Mouse (Mus musculus) CD8-positive naive resting alpha-beta T cell, adult 2 months (primary cell): ENCODE results near the gene Kcnk10.
"Not testable (repeated sequence)": the region's sequence is repeated elsewhere in the genome, so short reads cannot be mapped to it uniquely, and the experiment has no call there.

ENCODE experiments used
- DNase-seq, 2 experiments: peaks; one replicate each; pipeline ENCODE4 v3.0.0; 2022; ENCODE audit warnings: low read depth in 2 of 2, low spot score in 2 of 2

Kcnk10 gene

DNA sequence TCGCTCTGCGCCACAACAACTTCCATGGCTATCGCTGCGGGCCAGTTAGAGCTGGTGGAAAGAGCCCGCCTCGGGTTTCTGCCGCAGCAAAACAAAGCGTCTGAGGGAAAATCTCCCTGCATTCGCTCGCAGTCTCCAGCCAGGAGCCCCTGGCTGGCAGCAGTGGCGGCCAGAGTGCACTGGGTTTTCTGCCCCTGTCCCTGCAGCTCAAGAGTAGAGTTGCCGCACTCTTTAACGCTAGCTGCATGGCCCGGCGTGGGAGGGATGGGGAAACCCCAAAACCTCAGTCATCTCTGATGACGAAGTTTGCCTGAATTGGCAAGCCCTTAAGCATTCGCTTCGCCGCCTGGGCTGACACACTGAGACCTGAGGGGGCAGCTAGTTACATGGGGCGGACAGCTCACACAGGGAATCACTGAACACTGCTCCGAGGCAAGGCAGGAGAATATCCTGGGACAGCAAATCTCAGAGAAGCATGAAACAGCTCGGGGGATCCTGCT lies at the start of gene Kcnk10:
TSS of gene Kcnk10 (minus strand) at position 450 of the 500 bp plus-strand sequence.
- no peak for DNase-seq

DNA sequence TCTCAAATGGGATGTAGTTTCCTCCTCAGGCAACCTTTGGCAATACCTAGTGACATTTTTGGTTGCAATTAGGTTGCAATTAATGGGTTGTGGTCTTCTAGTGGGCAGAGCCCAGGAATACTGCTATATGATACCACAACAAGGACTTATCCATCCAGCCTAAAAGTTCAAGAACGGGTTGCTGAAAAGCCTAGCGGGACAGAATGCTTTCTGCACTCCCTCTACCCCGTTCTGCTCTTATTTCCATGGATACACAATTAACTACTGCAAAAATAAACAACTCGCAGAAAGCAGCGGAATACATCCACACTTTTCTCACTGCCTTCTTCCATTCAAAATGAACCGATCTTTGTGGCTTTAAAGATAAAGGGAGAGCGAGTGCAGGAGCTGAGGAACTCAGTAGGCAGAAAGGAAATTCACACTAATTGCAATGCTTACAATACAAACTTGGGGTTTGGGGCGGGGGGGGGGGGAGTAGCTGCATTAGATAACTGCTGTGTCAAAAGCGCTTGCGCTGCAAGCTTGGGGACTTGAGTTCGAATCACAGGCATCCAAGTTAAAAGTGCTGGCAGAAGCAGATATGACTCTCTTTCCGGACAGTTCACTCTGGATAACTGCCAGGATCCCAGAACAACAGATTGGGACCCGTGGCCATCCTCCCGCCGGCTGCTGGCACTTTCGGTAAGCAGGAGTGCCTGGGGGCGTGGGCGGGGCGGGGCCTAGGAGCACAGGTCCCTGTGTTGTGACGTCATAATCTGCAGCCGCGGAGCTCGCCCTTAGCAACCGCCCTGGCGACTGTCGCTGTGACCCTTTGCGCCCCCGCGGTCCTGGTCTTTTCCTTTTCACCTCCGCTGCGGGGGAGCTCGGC lies 49.5 kb upstream of the Kcnk10 start, which contains the start of gene Spata7:
TSS of gene Spata7 (plus strand) at position 766 of the 868 bp plus-strand sequence.
- DNase-seq, result peak; percentile 34 to 54

DNA sequence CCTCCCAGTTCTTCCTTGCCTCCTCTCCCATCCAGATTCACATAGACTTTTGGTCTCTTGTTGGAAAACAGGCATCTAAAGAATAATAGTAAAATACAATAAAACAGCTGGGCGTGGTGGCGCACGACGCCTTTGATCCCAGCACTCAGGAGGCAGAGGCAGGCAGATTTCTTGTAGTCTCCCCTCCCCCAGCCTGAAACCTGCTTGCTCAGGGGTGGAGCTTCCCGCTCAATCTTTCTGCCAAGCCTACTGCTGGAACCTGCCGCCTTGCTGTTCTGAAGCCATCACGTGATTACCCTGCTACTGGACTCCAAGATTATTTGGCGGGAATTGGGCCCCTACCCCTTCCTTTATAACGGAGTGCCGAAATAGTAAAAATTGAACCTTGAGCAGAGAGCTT lies 45.2 kb upstream of the Kcnk10 start:
- not testable (repeated sequence) for DNase-seq

DNA sequence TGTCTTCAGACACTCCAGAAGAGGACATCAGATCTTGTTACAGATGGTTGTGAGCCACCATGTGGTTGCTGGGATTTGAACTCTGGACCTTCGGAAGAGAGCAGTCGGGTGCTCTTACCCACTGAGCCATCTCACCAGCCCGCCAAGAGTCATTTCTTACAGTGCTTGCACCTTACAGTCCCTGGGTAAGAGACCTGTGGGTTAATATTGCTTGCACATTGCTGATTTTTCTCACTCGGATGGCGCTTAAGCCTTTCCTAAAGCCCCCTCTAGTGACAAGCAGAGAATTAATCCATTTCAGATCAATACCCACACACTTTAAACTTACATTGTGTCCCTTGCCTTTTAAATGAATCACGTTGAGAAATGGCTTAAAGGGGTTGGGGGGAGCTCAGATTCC lies 42.8 kb upstream of the Kcnk10 start:
- DNase-seq, result not testable (repeated sequence)

DNA sequence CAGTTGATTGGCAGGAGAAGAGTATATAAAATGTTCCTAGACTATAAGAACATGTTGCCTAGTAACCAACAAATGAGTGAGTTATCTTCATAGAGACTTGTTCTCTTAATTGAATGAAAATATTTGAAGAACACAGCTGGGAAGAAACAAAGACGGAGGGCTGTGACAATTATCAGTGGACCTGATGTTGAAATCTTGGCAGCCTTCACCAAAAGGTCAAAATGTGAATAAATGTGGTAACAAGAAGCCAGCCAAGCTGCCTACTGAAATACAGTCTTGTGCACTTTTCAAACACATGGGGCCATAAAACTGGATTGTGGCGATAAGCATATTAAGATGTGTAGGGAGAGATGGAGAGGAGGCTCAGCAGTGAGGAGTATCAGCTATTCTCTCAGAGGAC lies 41.4 kb upstream of the Kcnk10 start:
- DNase-seq, result no peak

DNA sequence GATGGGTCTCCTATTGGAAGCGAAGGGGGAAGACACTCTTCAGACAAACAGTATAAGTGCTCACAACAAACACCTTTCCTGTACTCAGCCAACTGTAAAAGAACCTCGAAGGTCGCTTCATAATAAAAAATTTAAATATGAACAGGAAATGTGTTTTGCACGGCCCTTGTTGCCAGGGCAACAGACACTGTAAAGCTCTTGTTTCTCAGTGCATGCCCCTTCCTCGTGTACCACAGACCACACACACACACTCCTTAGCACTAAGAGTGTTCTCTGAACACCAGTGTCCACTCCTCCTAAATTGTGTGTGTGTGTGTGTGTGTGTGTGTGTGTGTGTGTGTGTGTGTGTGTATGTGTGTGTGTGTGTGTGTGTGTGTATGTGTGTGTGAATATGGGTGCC lies 37.6 kb upstream of the Kcnk10 start:
- no peak for DNase-seq

DNA sequence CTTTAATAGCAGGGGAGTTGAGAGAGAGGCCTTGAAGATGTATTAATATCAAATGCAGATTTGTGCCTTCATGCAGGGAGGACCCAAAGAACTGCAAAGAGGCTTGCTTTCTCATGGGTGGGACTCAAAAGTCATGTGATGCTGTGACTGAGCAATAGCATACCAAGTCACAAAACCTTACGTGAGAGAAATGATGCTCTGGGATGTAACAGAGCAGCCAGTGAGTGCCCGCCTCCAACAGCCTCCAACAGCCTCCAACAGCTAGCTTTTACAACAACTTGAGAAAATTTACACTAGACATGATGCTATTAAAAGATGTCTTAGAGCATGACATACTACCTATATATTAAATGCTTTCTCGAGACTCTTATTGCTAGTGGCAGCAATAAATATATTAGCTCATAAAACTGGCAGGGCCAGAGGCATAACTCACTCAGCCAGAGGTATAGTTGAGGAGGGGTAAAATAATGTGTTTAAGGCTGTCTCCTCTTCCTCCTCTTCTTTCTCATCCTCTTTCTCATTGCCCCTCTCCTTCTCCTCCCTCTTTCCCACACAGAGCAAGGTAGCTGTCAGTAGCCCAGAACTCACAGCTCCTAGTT lies 36.9 kb upstream of the Kcnk10 start:
- DNase-seq, result no peak

DNA sequence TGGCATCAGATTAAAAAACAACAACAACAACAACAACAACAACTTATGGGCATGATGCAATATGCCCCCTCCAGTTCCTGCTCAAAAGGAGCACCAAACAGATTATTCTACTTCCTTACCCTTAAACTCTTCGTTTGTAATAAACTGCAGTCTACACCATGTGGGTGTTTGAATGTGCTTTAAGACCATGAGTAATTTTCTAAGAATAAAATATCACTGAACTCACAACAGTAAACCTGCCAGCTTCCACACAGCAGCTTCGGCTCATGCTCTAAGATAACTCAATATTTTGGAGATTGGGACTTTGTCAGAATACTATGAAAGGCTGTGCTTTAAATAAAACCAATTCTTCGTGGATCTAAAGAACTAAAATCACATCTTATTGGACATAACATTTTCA lies 32.2 kb upstream of the Kcnk10 start:
- DNase-seq, result no peak

DNA sequence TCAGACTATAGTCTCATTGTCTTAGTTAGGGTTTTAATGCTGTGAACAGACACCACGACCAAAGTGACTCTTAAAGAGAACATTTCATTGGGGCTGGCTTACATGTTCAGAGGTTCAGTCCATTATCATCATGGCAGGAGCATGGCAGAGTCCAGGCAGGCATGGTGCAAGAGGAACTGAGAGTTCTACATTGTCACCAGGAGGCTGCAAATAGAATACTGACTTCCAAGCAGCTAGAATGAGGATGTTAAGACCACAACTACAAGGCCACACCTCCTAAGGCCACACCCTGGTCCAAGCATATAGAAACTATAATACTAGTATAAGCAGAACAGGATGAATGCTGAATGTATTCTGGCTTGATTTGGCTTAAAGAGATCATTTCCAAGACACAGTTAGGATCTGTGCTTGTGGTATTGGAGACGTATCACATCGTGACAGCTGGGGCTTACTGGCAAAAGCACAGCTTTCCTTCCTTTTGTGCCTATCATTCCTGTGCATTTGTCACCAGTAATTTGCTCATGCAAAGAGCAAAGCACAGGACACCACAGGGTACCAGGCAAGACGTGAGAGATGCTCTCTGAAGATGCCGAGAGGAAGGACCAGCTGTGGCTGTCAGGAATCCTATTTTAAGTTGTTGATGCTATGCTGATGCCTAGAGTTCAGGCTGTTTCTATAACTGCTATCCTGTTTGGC lies 28.6 kb upstream of the Kcnk10 start:
- DNase-seq, result no peak

DNA sequence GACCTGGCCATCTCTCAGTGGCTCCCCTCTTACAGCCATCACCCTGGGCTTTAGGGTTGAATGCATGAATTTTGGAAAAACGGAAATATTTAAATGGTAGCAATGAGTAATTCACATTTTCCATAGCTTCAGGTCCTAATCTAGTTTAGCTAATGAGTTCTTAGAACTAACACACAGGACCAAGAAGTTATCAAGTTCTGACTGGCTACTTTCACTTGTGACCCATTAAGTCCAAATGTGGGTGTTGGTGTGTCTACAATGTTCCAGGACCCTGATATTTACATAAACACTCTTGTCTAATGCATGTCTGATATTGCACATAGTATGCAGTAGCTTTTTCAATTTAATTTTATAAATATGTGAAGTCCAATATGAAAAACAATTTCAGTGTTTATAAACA lies 27.2 kb upstream of the Kcnk10 start:
- no peak for DNase-seq

DNA sequence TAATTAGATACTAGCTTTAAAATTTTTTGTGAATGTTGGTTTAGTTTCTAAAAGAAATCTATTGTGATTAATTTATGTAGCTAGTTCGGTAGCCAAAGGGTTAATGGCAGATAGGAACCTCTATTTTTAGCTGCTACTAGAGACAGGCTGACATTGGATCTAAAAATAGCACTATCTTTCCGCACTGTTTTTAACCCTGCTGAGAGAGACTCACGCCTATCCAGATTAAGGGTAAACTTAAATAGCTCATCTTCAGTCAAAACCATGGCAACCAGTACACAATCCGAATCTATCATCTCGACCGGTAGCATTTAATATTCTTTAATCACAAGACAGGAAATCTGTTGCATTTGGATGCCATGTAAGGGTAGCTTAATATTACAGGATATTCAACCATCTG lies 24.0 kb upstream of the Kcnk10 start:
- DNase-seq, result no peak

DNA sequence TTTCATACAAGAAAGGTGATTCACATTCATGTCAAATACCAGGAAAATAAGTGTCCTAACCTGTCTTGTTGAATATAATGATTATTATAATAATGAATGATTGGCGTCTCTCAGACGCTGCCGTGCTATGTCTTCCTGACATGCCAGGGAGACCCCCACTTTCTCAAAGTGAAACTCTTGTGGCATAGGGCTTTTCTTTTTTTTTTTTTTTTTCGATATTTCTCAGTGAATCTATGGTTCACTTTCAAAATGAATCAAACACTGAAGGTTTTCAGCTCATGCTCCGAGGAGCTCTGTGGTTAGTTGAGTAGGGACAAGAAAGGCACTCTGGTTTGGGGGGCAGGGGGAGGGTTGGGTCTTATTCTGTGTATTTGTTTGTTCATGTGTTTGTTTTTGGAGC lies 22.8 kb upstream of the Kcnk10 start:
- no peak for DNase-seq

DNA sequence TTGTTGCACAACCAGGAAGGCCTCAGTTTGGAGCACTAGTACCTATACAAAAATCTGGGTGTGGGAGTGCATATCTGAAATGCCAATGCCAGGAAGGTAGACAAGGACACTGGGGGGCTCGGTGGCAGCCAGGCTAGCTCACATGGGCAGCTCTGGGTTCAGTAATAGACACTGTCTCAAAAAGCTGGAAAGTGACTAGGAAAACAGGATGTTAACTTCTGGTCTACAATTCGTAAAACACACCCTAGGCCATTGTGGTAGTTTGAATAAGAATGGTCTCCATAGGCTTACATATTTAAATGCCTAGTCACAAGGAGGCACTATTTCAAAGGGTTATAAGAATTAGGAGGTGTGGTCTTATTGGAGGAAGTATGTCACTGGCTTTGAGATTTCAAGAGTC lies 12.9 kb upstream of the Kcnk10 start:
- no peak for DNase-seq

DNA sequence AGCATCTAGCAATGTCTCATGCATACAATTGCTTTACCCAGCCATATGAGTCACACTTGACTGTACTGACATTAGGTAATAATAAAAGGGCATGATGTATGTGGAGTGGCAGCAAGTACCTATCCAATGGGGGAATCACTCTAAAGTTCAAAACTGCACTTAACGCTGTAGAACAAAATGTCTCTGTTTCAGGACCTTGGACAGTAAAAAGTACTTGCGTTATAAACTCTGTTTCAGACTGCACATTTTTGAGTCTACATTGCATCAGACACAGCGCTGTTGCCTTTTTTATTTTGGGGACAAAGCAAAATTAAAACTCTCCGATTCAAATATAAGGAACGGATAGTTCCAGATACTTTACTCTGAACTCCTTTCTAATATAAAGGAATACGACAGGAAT lies 10.5 kb upstream of the Kcnk10 start:
- no peak for DNase-seq

DNA sequence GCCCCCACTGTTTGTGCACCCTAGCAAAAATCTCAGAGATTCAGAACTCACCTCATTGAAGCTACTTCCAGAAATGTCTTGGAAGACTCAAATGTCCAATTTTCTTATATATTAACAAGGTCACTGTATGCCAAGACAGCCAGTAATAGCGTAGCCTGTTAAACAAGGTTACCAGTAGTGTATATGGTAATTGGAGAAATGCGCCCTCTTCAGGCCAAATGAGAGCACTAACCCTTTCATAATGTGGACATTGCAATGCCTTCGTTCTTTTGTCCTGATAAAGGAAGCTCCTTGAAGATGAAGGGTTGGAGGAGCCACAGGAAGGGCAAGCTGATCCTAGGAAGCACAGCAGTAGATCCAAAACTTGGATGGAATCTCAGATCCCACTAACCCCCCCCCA lies 7.2 kb upstream of the Kcnk10 start:
- DNase-seq, result no peak

DNA sequence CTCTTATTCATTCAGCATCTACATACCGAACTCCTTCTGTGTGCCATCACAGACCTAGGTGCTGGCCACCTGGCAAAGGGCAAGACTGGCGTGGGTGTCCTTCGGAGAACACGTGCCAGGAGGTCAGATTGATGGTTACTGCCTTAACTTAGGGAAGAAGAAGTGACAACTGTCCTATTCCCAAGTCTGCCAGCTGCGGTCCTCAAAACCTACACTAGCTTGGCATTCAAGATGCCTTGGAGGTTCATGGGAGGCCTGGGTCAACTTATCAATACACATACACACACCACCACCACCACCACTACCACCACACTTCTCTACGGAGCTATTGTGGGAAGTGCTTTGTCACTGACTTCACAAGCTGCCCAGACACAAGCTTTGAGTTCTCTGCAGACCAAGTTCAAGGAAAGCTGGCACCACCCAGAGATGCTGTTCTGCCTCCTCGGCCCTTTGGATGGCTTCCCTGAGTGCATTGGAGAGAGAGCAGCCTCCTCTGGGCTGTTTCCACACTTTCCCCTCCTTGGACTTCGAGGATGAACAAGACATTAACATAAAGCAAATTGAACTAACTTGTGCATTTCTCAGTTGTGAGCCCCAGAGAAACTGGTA lies 2.1 kb downstream of the Kcnk10 start:
- DNase-seq, result no peak

DNA sequence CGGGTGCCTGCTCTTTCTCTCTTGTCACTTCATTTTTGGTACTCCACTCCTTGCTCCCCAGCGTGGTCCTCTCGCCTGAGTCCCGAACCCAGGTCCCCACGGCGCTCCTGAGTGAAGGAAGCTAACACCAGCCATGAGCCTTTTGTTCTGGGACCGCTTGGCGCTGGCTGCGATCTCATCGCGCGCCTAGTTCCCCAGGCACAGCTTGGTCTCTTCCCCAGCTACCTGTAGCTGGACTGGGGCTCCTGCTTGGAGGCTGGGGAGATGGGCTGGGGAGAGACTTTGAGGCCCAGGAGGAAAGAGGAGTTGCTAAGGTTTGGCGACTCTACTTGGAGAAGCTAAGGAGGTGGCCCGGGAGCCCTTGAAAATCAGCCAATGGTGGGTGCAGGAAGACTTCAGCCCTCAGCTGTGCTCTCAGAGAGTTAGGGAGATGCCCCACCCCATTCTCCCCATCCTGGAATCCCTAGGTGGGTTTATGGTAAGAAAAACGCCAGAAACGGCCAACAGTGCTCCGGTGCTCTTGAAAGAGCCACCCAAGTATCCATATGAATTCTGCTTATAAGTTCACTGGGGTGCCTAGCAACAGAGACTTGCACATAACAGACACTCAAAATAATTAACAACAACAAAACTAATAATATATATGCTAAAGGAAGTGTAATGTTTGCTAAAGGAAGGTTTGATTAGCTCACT lies 2.8 kb downstream of the Kcnk10 start:
- DNase-seq, result no peak

DNA sequence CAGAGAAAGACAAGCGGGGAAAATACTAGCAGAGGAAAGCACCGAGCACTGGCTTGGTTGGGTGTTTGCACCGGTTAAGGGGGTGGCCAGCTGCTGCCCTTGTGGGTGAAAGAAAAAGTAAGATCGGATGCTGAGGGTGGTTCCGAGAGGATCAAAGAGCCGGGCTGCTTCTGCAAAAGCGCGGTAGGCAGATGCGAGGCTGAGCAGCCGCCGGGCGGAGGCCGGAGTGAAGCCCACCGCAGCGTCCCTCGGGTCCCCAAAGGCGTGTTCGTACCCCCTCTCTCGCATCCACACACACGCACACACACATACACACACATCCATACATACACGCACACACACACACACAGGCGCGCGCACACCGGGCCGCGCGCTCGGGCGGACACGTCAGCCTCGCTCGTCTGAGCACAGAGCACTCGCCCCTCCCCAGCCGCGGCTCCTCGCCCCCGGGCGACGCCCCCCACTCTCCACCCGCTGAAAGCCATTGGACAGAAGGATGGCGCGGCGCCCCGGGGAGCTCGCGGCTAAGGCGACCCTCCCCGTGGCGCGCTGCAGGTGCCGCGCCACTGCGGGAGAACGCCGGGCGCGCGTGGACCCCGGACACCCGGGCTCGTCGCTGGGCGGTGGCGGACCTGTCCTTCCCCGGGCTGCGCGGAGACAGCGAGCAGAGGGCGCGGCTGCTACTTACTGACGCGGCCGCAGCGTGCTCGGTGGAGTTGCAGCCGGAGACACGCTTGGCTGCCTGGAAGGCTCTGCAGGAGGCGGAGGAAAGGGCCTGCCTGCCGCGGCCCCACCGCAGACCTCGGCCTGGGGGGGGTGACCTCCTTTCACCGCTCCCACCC lies 3.5 kb downstream of the Kcnk10 start:
- DNase-seq, result no peak

DNA sequence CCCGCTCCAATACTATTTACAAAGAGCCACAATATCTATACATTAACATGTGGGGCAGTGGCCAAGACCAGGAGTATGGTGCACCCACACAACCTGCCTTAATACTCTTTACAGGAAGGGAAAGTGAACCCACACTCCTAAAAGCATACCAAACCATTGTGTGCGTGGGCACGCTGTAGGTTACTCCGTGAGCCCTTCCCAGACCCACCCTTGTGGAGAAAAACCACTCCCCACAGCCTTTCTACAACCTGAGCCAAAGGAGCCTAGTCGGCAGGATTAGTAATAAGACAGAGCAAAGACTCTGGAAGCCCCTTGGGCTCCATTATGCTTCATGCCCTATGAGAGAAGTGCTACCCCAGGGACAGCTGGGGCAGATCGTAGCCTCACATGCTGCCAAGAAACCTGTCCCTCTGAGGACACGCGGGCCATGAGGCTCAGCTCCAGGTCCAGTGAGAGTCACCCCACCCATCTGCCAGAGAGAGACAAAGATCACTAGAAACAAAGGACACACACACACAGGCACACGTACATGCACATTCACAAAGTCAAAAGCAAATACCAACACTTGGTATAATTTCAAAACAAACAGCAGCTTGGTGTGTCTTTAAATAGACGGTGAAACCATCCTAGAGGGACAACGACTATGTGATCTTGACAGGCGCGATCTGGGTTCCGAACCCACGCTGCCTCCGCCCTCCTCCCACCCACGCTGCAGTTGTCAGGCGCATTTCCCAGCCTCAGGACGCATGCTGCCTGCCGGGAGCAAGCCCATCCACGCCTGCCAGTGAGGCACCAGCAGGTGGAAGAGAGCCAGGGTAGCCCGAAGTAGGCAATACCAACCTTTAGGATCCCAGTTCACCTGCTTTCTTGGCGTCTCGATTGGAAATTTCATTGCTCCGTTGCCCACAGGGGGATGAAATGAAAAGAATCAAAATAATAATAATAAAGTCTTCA lies 4.5 kb downstream of the Kcnk10 start:
- no peak for DNase-seq
